Mouse (Mus musculus): ENCODE data around the gene Flot1. TPM values are rescaled to one million over a fixed set of nuclear protein-coding genes. Genes with fewer than 3 reads are reported as not detected.
A peak's percentile ranks its signal among the peaks of the same experiment; 100 is the strongest.

Flot1 gene
- polyA plus RNA-seq, 1 experiment from 2014 or later = 141 TPM

DNA sequence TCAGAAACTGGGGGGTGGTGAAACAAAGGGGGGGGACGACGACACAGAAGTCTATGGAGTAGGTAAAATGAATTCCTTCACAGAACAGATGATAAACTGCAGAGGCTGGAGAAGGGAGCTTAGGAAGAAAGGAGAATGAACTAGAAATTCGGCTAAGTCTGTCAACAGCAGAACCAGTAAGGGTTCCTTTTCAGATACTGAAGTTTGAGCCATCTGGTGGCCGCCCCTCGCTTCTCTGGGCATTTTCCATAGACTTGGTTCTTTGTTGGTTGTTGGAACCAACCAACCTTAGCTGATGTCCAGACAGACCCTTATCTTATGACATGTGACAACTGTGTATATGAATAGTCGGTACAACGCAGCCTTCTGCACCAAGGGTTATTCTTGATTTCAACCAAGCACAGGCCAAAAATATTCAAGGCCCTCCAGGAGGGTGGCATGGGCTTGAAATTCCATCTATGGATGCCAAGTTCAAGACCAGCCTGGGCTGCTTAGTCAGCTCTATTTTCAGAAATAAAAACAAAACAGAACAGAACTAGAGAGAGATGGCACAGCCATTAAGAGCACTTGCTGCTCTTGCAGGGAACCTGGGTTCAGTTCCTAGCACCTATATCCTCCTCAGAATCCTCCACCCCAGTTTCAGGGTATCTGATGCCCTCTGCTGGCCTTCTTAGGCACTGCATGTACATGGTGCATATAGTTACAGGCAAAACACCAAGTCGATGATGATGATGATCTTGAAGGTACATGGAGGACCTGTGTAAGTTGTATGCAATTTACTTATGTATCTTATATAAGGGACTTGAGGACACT lies 48.1 kb downstream of the Flot1 start:
- H3K4me2 ChIP-seq = peak overlapping the region; percentile 90
- H3K4me3 ChIP-seq (replicated peaks) = peak overlapping the region; percentile 66
- no peaks in the 10 kb centered on the region for H3K9me3 ChIP-seq (replicated peaks)
- no peaks in the 10 kb centered on the region for H3K27me3 ChIP-seq (replicated peaks)
- no peak for ATAC-seq (ENCODE audit: low FRiP score)
- H3K36me3 ChIP-seq = peaks cover 18% of the 10 kb centered on the region
- peak overlapping the region; percentile 95; the same call in 1 of the 2 replicates for H3K27ac ChIP-seq (replicated peaks)
- WGBS = 90% methylated on average over 8 of the region's 8 CpGs
- peaks cover 76% of the 10 kb centered on the region for H3K4me1 ChIP-seq
- 0 out of 2 replicates have a peak overlapping the region, but pooled peaks have one; percentile 44 for H3K9ac ChIP-seq (replicated peaks)

DNA sequence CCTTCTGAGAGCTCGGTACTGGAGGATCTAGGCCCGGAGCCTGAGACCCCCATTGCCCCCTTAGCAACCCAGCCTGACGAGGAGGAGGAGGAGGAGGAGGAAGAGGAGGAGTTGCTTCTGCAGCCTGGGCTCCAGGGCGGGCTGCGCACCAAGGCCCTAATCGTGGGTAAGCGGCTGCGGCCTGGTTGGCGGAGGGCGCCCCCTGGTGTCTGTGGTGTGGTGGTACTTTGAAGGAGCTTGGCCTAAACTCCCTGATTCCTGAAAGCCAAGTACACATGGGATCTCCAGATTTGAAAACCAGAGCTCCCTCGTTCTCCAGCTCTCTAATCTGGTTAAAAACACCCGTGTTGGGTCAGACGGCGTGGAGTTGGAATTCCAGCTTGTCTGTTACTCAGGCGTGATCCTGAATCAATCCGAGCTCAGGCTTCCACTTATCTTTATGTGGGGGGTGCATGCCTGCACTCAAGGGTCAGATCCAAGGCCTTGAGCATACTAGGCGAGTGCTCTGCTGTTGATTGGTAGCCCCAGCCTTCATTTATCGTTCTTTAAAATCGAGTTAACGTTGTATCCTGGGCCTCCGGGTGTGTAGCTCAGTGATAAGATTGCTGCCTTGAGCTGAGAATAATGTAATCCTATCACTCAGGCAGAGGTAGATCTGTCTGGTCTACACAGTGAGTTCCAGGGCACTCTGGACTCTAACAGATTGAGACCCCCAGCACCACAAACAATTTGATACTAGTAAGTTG lies 50.9 kb downstream of the Flot1 start:
- no peaks in the 10 kb centered on the region for H3K27me3 ChIP-seq (replicated peaks)
- 33% methylated on average over 21 of the region's 21 CpGs for WGBS
- H3K36me3 ChIP-seq = peaks cover 26% of the 10 kb centered on the region
- H3K9me3 ChIP-seq (replicated peaks) = no peaks in the 10 kb centered on the region
- H3K4me1 ChIP-seq = peaks cover 53% of the 10 kb centered on the region
- H3K4me2 ChIP-seq = peak overlapping the region; percentile 33
- H3K4me3 ChIP-seq (replicated peaks) = no peak overlapping the region
- H3K27ac ChIP-seq (replicated peaks) = no peak overlapping the region
- peak overlapping the region; percentile 20; the same call in 1 of the 2 replicates for H3K9ac ChIP-seq (replicated peaks)
- no peak for ATAC-seq (ENCODE audit: low FRiP score)

GRCm38 (mm10) chr17:35874721-35875120 lies 51.7 kb downstream of the Flot1 start:
- no peak for ATAC-seq (ENCODE audit: low FRiP score)
- Histone ChIP-seq H3K27me3 (replicated peaks) (no peaks in the 10 kb centered on the region), H3K4me1 (peaks cover 46% of the 10 kb centered on the region), H3K9me3 (replicated peaks) (no peaks in the 10 kb centered on the region), H3K27ac (replicated peaks) (no peak overlapping the region), H3K4me2 (no peak overlapping the region), H3K9ac (replicated peaks) (0 out of 2 replicates have a peak overlapping the region, but pooled peaks have one; percentile 20), H3K36me3 (peaks cover 26% of the 10 kb centered on the region), H3K4me3 (replicated peaks) (no peak overlapping the region)
- 88% methylated on average over 6 of the region's 6 CpGs for WGBS

DNA sequence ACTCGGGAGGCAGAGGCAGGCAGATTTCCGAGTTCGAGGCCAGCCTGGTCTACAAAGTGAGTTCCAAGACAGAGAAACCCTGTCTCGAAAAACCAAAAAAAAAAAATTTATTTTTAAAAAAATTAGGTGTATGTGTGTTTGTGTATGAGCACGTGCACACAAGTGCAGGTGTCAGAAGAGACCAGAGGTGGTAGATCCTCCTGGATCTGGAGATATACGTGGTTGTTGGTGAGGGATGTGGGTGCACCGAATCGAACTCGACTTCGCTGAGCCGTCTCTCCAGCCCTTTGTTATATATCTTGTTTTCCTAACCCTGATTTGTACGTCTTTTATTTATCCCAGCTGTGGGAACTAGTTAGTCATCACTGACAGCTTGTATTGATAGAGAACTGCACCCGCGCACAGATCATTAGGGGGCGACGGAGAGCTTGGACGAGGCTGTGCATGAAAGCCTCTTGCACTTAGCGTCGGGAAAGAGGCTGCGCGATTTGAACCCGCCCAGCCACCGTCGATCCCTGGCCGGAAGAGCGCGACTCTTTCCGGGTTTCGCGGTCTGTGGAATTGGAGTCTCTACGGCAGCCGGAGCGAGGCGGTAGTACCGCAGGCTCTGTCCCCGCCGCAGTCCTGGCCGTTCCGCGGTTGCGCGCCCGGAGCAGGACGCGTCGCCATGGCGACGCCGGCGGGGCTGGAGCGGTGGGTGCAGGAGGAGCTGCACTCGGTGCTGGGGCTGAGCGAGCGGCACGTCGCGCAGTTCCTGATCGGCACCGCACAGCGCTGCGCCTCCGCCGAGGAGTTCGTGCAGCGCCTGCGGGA lies 56.4 kb downstream of the Flot1 start, which contains the start of gene Dhx16:
Dhx16 (plus strand) TSS at position 575 of the 813 bp plus-strand sequence.
- peak within 1 kb of the TSS; percentile 95 for H3K4me3 ChIP-seq (replicated peaks)
- H3K9me3 ChIP-seq (replicated peaks) = no peaks in the 10 kb centered on the region
- peak within 1 kb of the TSS; percentile 89 for H3K9ac ChIP-seq (replicated peaks)
- H3K36me3 ChIP-seq = peaks cover 52% of the 10 kb centered on the region
- H3K27me3 ChIP-seq (replicated peaks) = no peaks in the 10 kb centered on the region
- 6% methylated on average over 66 of the region's 66 CpGs for WGBS
- peak within 1 kb of the TSS; percentile 79 for H3K27ac ChIP-seq (replicated peaks)
- peak within 1 kb of the TSS; percentile 80 for H3K4me2 ChIP-seq
- peak; percentile 91 for ATAC-seq (ENCODE audit: low FRiP score)
- peaks cover 19% of the 10 kb centered on the region for H3K4me1 ChIP-seq

Small RNA genes within 50 kb of the gene (microRNA-seq; reads per million reads assigned to microRNA genes)
- 0.69 reads per million for gene Gm28033

Other genes starting within 250 kb of the Flot1 start
- 0.40 TPM in 1 of 2 replicates, not detected in the other for gene Sfta2, start 221.7 kb upstream of the Flot1 start, polyA plus RNA-seq (2015; fragmentation: Nextera tagmentation; extraction: Ambion mirVana)
- not detected in 2 replicates for gene Gm9573, start 196.6 kb upstream of the Flot1 start, polyA plus RNA-seq (2015; fragmentation: Nextera tagmentation; extraction: Ambion mirVana)
- 0.22 TPM in 1 of 2 replicates, not detected in the other for gene Mucl3, start 179.5 kb upstream of the Flot1 start, polyA plus RNA-seq (2015; fragmentation: Nextera tagmentation; extraction: Ambion mirVana)
- gene Vars2, start 155.6 kb upstream of the Flot1 start, polyA plus RNA-seq (2015; fragmentation: Nextera tagmentation; extraction: Ambion mirVana) = 12.8 and 17.9 TPM in 2 replicates
- 24.1 and 30.7 TPM in 2 replicates for gene Gtf2h4, start 149.5 kb upstream of the Flot1 start, polyA plus RNA-seq (2015; fragmentation: Nextera tagmentation; extraction: Ambion mirVana)
- 73.8 and 76.4 TPM in 2 replicates for gene Ddr1, start 118.6 kb upstream of the Flot1 start, polyA plus RNA-seq (2015; fragmentation: Nextera tagmentation; extraction: Ambion mirVana)
- 14.9 and 15.5 TPM in 2 replicates for gene Ier3, start 1.5 kb upstream of the Flot1 start, polyA plus RNA-seq (2015; fragmentation: Nextera tagmentation; extraction: Ambion mirVana)
- gene Tubb5, start 15.1 kb downstream of the Flot1 start, polyA plus RNA-seq (2015; fragmentation: Nextera tagmentation; extraction: Ambion mirVana) = 1,339 and 1,471 TPM in 2 replicates
- 7.9 and 9.7 TPM in 2 replicates for gene Mdc1, start 18.3 kb downstream of the Flot1 start, polyA plus RNA-seq (2015; fragmentation: Nextera tagmentation; extraction: Ambion mirVana)
- 17.6 and 26.7 TPM in 2 replicates for gene Nrm, start 38.1 kb downstream of the Flot1 start, polyA plus RNA-seq (2015; fragmentation: Nextera tagmentation; extraction: Ambion mirVana)
- gene Ppp1r18, start 42.4 kb downstream of the Flot1 start, polyA plus RNA-seq (2015; fragmentation: Nextera tagmentation; extraction: Ambion mirVana) = 19.3 and 25.1 TPM in 2 replicates
- 26.8 and 30.5 TPM in 2 replicates for gene Dhx16, start 56.6 kb downstream of the Flot1 start, polyA plus RNA-seq (2015; fragmentation: Nextera tagmentation; extraction: Ambion mirVana)
- gene 2310061I04Rik, start 74.2 kb downstream of the Flot1 start, polyA plus RNA-seq (2015; fragmentation: Nextera tagmentation; extraction: Ambion mirVana) = 59.2 and 75.2 TPM in 2 replicates
- 259 and 319 TPM in 2 replicates for gene Atat1, start 86.8 kb downstream of the Flot1 start, polyA plus RNA-seq (2015; fragmentation: Nextera tagmentation; extraction: Ambion mirVana)
- gene Mrps18b, start 93.2 kb downstream of the Flot1 start, polyA plus RNA-seq (2015; fragmentation: Nextera tagmentation; extraction: Ambion mirVana) = 67.1 and 73.6 TPM in 2 replicates
- 36.7 and 40.8 TPM in 2 replicates for gene Ppp1r10, start 93.2 kb downstream of the Flot1 start, polyA plus RNA-seq (2015; fragmentation: Nextera tagmentation; extraction: Ambion mirVana)
- gene Abcf1, start 146.5 kb downstream of the Flot1 start, polyA plus RNA-seq (2015; fragmentation: Nextera tagmentation; extraction: Ambion mirVana) = 78.4 and 90.3 TPM in 2 replicates
- gene Gnl1, start 156.6 kb downstream of the Flot1 start, polyA plus RNA-seq (2015; fragmentation: Nextera tagmentation; extraction: Ambion mirVana) = 67.4 and 73.0 TPM in 2 replicates
- 78.5 and 87.9 TPM in 2 replicates for gene Prr3, start 157.0 kb downstream of the Flot1 start, polyA plus RNA-seq (2015; fragmentation: Nextera tagmentation; extraction: Ambion mirVana)
- 8.6 and 10.0 TPM in 2 replicates for gene H2-T24, start 197.3 kb downstream of the Flot1 start, polyA plus RNA-seq (2015; fragmentation: Nextera tagmentation; extraction: Ambion mirVana)
- 5.3 and 13.9 TPM in 2 replicates for gene H2-T23, start 209.6 kb downstream of the Flot1 start, polyA plus RNA-seq (2015; fragmentation: Nextera tagmentation; extraction: Ambion mirVana)
- gene H2-T22, start 219.5 kb downstream of the Flot1 start, polyA plus RNA-seq (2015; fragmentation: Nextera tagmentation; extraction: Ambion mirVana) = 7.3 and 12.5 TPM in 2 replicates
- not detected in 2 replicates for gene Gm6034, start 219.7 kb downstream of the Flot1 start, polyA plus RNA-seq (2015; fragmentation: Nextera tagmentation; extraction: Ambion mirVana)
- 0.22 TPM in 1 of 2 replicates, not detected in the other for gene Gm11127, start 235.1 kb downstream of the Flot1 start, polyA plus RNA-seq (2015; fragmentation: Nextera tagmentation; extraction: Ambion mirVana)

All from neural tube, embryonic 15.5 days (tissue).